Mouse (Mus musculus) kidney, adult 2 months (tissue): Measurements from ENCODE around the gene Cfb.

Experiments used
- CTCF ChIP-seq: fragments of 200-500 bp; conservative IDR thresholded peaks from 2 replicates; pipeline ENCODE4 v1.5.1; 2011; ENCODE audit warnings: low read depth, mild to moderate bottlenecking, control low read depth, low read length, moderate library complexity, mixed read lengths; ENCODE audit not compliant: insufficient read depth, insufficient read length
- POLR2A ChIP-seq: fragments of 200-500 bp; IDR thresholded peaks from one replicate; pipeline ENCODE4 v1.6.1; 2011; ENCODE audit warnings: low read depth, low read length, control low read depth

- TF ChIP-seq POLR2A, result no peak
- TF ChIP-seq CTCF, result no peak
These were observed 1.8 kb downstream of the Cfb start for GRCm38 (mm10) chr17:34860514-34860913.
